Mouse (Mus musculus): Measurements from ENCODE around the gene Aig1. TPM values are rescaled to one million over a fixed set of nuclear protein-coding genes. Genes with fewer than 3 reads are reported as not detected.

Aig1 gene
- polyA plus RNA-seq, 1 experiment from 2014 or later = 39.1 TPM

- H3K4me3 ChIP-seq (ENCODE audit: low read length) = no peak overlapping the region
- no peaks in the 10 kb centered on the region for H3K4me1 ChIP-seq (ENCODE audit: control insufficient read depth, insufficient read depth, low read length)
- no peak overlapping the region for H3K9ac ChIP-seq (ENCODE audit: low read depth, low read length)
- H3K36me3 ChIP-seq (ENCODE audit: control insufficient read depth, insufficient read depth, low read length) = no peaks in the 10 kb centered on the region
- H3K9me3 ChIP-seq (ENCODE audit: control insufficient read depth, low read length) = no peaks in the 10 kb centered on the region
- ATAC-seq (ENCODE audit: low FRiP score, low TSS enrichment) = no peak
- 86% methylated on average over 1 of the region's 1 CpGs for WGBS
- H3K27me3 ChIP-seq (ENCODE audit: control insufficient read depth, insufficient read depth, low read length) = no peaks in the 10 kb centered on the region
- no peak overlapping the region for H3K27ac ChIP-seq (ENCODE audit: low read depth, low read length)
- no peak overlapping the region for H3K4me2 ChIP-seq (replicated peaks; ENCODE audit: low read depth, low read length)
These were observed 60.5 kb downstream of the Aig1 start for GRCm38 (mm10) chr10:13808291-13808690.

GRCm38 (mm10) chr10:13806806-13807205 lies 62.0 kb downstream of the Aig1 start:
- Histone ChIP-seq H3K27me3 (ENCODE audit: control insufficient read depth, insufficient read depth, low read length) (no peaks in the 10 kb centered on the region), H3K9me3 (ENCODE audit: control insufficient read depth, low read length) (no peaks in the 10 kb centered on the region), H3K4me3 (ENCODE audit: low read length) (no peak overlapping the region), H3K9ac (ENCODE audit: low read depth, low read length) (no peak overlapping the region), H3K4me1 (ENCODE audit: control insufficient read depth, insufficient read depth, low read length) (no peaks in the 10 kb centered on the region), H3K4me2 (replicated peaks; ENCODE audit: low read depth, low read length) (no peak overlapping the region), H3K36me3 (ENCODE audit: control insufficient read depth, insufficient read depth, low read length) (no peaks in the 10 kb centered on the region), H3K27ac (ENCODE audit: low read depth, low read length) (no peak overlapping the region)
- no peak for ATAC-seq (ENCODE audit: low FRiP score, low TSS enrichment)

GRCm38 (mm10) chr10:13801296-13801695 lies 67.5 kb downstream of the Aig1 start:
- ATAC-seq (ENCODE audit: low FRiP score, low TSS enrichment) = no peak
- Histone ChIP-seq H3K9me3 (ENCODE audit: control insufficient read depth, low read length) (peaks cover 7% of the 10 kb centered on the region; the same call in 1 of the 2 replicates), H3K27me3 (ENCODE audit: control insufficient read depth, insufficient read depth, low read length) (no peaks in the 10 kb centered on the region), H3K4me1 (ENCODE audit: control insufficient read depth, insufficient read depth, low read length) (no peaks in the 10 kb centered on the region), H3K36me3 (ENCODE audit: control insufficient read depth, insufficient read depth, low read length) (peaks cover 4% of the 10 kb centered on the region; the same call in 1 of the 2 replicates), H3K9ac (ENCODE audit: low read depth, low read length) (no peak overlapping the region), H3K4me2 (replicated peaks; ENCODE audit: low read depth, low read length) (no peak overlapping the region), H3K4me3 (ENCODE audit: low read length) (no peak overlapping the region), H3K27ac (ENCODE audit: low read depth, low read length) (no peak overlapping the region)
- whole genome bisulfite sequencing = 86% methylated on average over 5 of the region's 5 CpGs

GRCm38 (mm10) chr10:13793458-13793857 lies 75.3 kb downstream of the Aig1 start:
- no peak for ATAC-seq (ENCODE audit: low FRiP score, low TSS enrichment)
- Histone ChIP-seq H3K27me3 (ENCODE audit: control insufficient read depth, insufficient read depth, low read length) (no peaks in the 10 kb centered on the region), H3K4me3 (ENCODE audit: low read length) (no peak overlapping the region), H3K4me1 (ENCODE audit: control insufficient read depth, insufficient read depth, low read length) (no peaks in the 10 kb centered on the region), H3K36me3 (ENCODE audit: control insufficient read depth, insufficient read depth, low read length) (no peaks in the 10 kb centered on the region; the same call in 1 of the 2 replicates), H3K9me3 (ENCODE audit: control insufficient read depth, low read length) (no peaks in the 10 kb centered on the region), H3K4me2 (replicated peaks; ENCODE audit: low read depth, low read length) (no peak overlapping the region), H3K9ac (ENCODE audit: low read depth, low read length) (no peak overlapping the region), H3K27ac (ENCODE audit: low read depth, low read length) (no peak overlapping the region)
- 90% methylated on average over 1 of the region's 1 CpGs for WGBS

- H3K27me3 ChIP-seq (ENCODE audit: control insufficient read depth, insufficient read depth, low read length) = no peaks in the 10 kb centered on the region
- ATAC-seq (ENCODE audit: low FRiP score, low TSS enrichment) = no peak
- WGBS = 83% methylated on average over 8 of the region's 8 CpGs
These were observed 76.0 kb downstream of the Aig1 start for GRCm38 (mm10) chr10:13792788-13793187.

GRCm38 (mm10) chr10:13789604-13790003 lies 79.2 kb downstream of the Aig1 start:
- no peaks in the 10 kb centered on the region for H3K27me3 ChIP-seq (ENCODE audit: control insufficient read depth, insufficient read depth, low read length)
- ATAC-seq (ENCODE audit: low FRiP score, low TSS enrichment) = no peak
- H3K36me3 ChIP-seq (ENCODE audit: control insufficient read depth, insufficient read depth, low read length) = no peaks in the 10 kb centered on the region
- no peaks in the 10 kb centered on the region for H3K9me3 ChIP-seq (ENCODE audit: control insufficient read depth, low read length)
- WGBS = 93% methylated on average over 1 of the region's 1 CpGs
- H3K27ac ChIP-seq (ENCODE audit: low read depth, low read length) = no peak overlapping the region
- no peak overlapping the region for H3K9ac ChIP-seq (ENCODE audit: low read depth, low read length)
- H3K4me1 ChIP-seq (ENCODE audit: control insufficient read depth, insufficient read depth, low read length) = no peaks in the 10 kb centered on the region
- H3K4me2 ChIP-seq (replicated peaks; ENCODE audit: low read depth, low read length) = no peak overlapping the region
- no peak overlapping the region for H3K4me3 ChIP-seq (ENCODE audit: low read length)

More at GRCm38 (mm10) chr10:13792788-13793187, 76.0 kb downstream of the Aig1 start:
- Histone ChIP-seq H3K4me3 (ENCODE audit: low read length) (no peak overlapping the region), H3K9me3 (ENCODE audit: control insufficient read depth, low read length) (no peaks in the 10 kb centered on the region), H3K9ac (ENCODE audit: low read depth, low read length) (no peak overlapping the region), H3K27ac (ENCODE audit: low read depth, low read length) (no peak overlapping the region), H3K4me1 (ENCODE audit: control insufficient read depth, insufficient read depth, low read length) (no peaks in the 10 kb centered on the region), H3K36me3 (ENCODE audit: control insufficient read depth, insufficient read depth, low read length) (no peaks in the 10 kb centered on the region), H3K4me2 (replicated peaks; ENCODE audit: low read depth, low read length) (no peak overlapping the region)

- Histone ChIP-seq H3K4me3 (ENCODE audit: low read length) (no peak overlapping the region), H3K4me2 (replicated peaks; ENCODE audit: low read depth, low read length) (no peak overlapping the region), H3K27ac (ENCODE audit: low read depth, low read length) (no peak overlapping the region), H3K27me3 (ENCODE audit: control insufficient read depth, insufficient read depth, low read length) (no peaks in the 10 kb centered on the region), H3K9me3 (ENCODE audit: control insufficient read depth, low read length) (no peaks in the 10 kb centered on the region), H3K9ac (ENCODE audit: low read depth, low read length) (no peak overlapping the region), H3K4me1 (ENCODE audit: control insufficient read depth, insufficient read depth, low read length) (no peaks in the 10 kb centered on the region), H3K36me3 (ENCODE audit: control insufficient read depth, insufficient read depth, low read length) (no peaks in the 10 kb centered on the region)
- no peak for ATAC-seq (ENCODE audit: low FRiP score, low TSS enrichment)
- 95% methylated on average over 9 of the region's 9 CpGs for WGBS
These were observed 80.7 kb downstream of the Aig1 start for GRCm38 (mm10) chr10:13788057-13788456.

- Histone ChIP-seq H3K36me3 (ENCODE audit: control insufficient read depth, insufficient read depth, low read length) (no peaks in the 10 kb centered on the region), H3K9me3 (ENCODE audit: control insufficient read depth, low read length) (no peaks in the 10 kb centered on the region), H3K27me3 (ENCODE audit: control insufficient read depth, insufficient read depth, low read length) (no peaks in the 10 kb centered on the region), H3K4me3 (ENCODE audit: low read length) (no peak overlapping the region), H3K9ac (ENCODE audit: low read depth, low read length) (no peak overlapping the region), H3K4me1 (ENCODE audit: control insufficient read depth, insufficient read depth, low read length) (no peaks in the 10 kb centered on the region), H3K4me2 (replicated peaks; ENCODE audit: low read depth, low read length) (no peak overlapping the region), H3K27ac (ENCODE audit: low read depth, low read length) (no peak overlapping the region)
- 35% methylated on average over 5 of the region's 5 CpGs for WGBS
- ATAC-seq (ENCODE audit: low FRiP score, low TSS enrichment) = peak; percentile 72; the same call in 1 of the 2 replicates
These were observed 86.0 kb downstream of the Aig1 start for GRCm38 (mm10) chr10:13782774-13783173.

GRCm38 (mm10) chr10:13782235-13782757 lies 86.5 kb downstream of the Aig1 start:
- H3K4me1 ChIP-seq (ENCODE audit: control insufficient read depth, insufficient read depth, low read length) = no peaks in the 10 kb centered on the region
- 35% methylated on average over 10 of the region's 10 CpGs for WGBS
- no peaks in the 10 kb centered on the region for H3K9me3 ChIP-seq (ENCODE audit: control insufficient read depth, low read length)
- no peak overlapping the region for H3K4me3 ChIP-seq (ENCODE audit: low read length)
- H3K9ac ChIP-seq (ENCODE audit: low read depth, low read length) = no peak overlapping the region
- no peak overlapping the region for H3K27ac ChIP-seq (ENCODE audit: low read depth, low read length)
- H3K27me3 ChIP-seq (ENCODE audit: control insufficient read depth, insufficient read depth, low read length) = no peaks in the 10 kb centered on the region
- no peak overlapping the region for H3K4me2 ChIP-seq (replicated peaks; ENCODE audit: low read depth, low read length)
- no peak; the same call in 1 of the 2 replicates for ATAC-seq (ENCODE audit: low FRiP score, low TSS enrichment)
- H3K36me3 ChIP-seq (ENCODE audit: control insufficient read depth, insufficient read depth, low read length) = no peaks in the 10 kb centered on the region
